Mouse (Mus musculus): ENCODE data around the gene Gstt4.

GRCm38 (mm10) chr10:75832272-75832895, 10.0 kb upstream of the Gstt4 start:
- TF ChIP-seq CTCF (IDR thresholded peaks at IDR 0.05; ENCODE audit: low read depth, low read length) (peak; percentile 100), POLR2A (IDR thresholded peaks at IDR 0.05; ENCODE audit: insufficient read depth, low read length) (no peak), EP300 (IDR thresholded peaks at IDR 0.05; ENCODE audit: insufficient read depth, low read depth, low read length) (peak; percentile 61; the same call in 1 of the 2 replicates)
